Mouse (Mus musculus): ENCODE data around the gene Mef2d. TPM values are rescaled to one million over a fixed set of nuclear protein-coding genes. Genes with fewer than 3 reads are reported as not detected.

The Mef2d gene
- polyA plus RNA-seq, 1 experiment = 2.6 TPM

- Histone ChIP-seq H3K9me3 (ENCODE audit: control insufficient read depth, low read length) (no peaks in the 10 kb centered on the region), H3K36me3 (ENCODE audit: control insufficient read depth) (no peaks in the 10 kb centered on the region), H3K4me1 (ENCODE audit: control insufficient read depth) (peaks cover 4% of the 10 kb centered on the region), H3K27me3 (ENCODE audit: control insufficient read depth) (no peaks in the 10 kb centered on the region), H3K4me3 (replicated peaks) (no peak overlapping the region)
- TF ChIP-seq TAL1 (IDR thresholded peaks at IDR 0.05; ENCODE audit: low read length) (no peak), GATA1 (IDR thresholded peaks at IDR 0.05; ENCODE audit: low read length) (no peak)
Measured at GRCm38 (mm10) chr3:88132492-88132891, 9.7 kb upstream of the Mef2d start.

GRCm38 (mm10) chr3:88133187-88133771 lies 8.9 kb upstream of the Mef2d start:
- Histone ChIP-seq H3K36me3 (ENCODE audit: control insufficient read depth) (no peaks in the 10 kb centered on the region), H3K4me1 (ENCODE audit: control insufficient read depth) (peaks cover 11% of the 10 kb centered on the region), H3K4me3 (replicated peaks) (no peak overlapping the region), H3K9me3 (ENCODE audit: control insufficient read depth, low read length) (no peaks in the 10 kb centered on the region), H3K27me3 (ENCODE audit: control insufficient read depth) (no peaks in the 10 kb centered on the region)
- TF ChIP-seq TAL1 (IDR thresholded peaks at IDR 0.05; ENCODE audit: low read length) (no peak), GATA1 (IDR thresholded peaks at IDR 0.05; ENCODE audit: low read length) (no peak)

GRCm38 (mm10) chr3:88136346-88136745 lies 5.8 kb upstream of the Mef2d start:
- TF ChIP-seq TAL1 (IDR thresholded peaks at IDR 0.05; ENCODE audit: low read length) = no peak
- peaks cover 38% of the 10 kb centered on the region for H3K4me1 ChIP-seq (ENCODE audit: control insufficient read depth)
- H3K27me3 ChIP-seq (ENCODE audit: control insufficient read depth) = peaks cover 25% of the 10 kb centered on the region
- no peaks in the 10 kb centered on the region for H3K9me3 ChIP-seq (ENCODE audit: control insufficient read depth, low read length)
- no peaks in the 10 kb centered on the region for H3K36me3 ChIP-seq (ENCODE audit: control insufficient read depth)
- H3K4me3 ChIP-seq (replicated peaks) = no peak overlapping the region

GRCm38 (mm10) chr3:88136945-88137494 lies 5.2 kb upstream of the Mef2d start:
- H3K9me3 ChIP-seq (ENCODE audit: control insufficient read depth, low read length) = no peaks in the 10 kb centered on the region
- TF ChIP-seq TAL1 (IDR thresholded peaks at IDR 0.05; ENCODE audit: low read length) (no peak), GATA1 (IDR thresholded peaks at IDR 0.05; ENCODE audit: low read length) (no peak)
- no peaks in the 10 kb centered on the region for H3K36me3 ChIP-seq (ENCODE audit: control insufficient read depth)
- peaks cover 25% of the 10 kb centered on the region for H3K27me3 ChIP-seq (ENCODE audit: control insufficient read depth)
- H3K4me1 ChIP-seq (ENCODE audit: control insufficient read depth) = peaks cover 45% of the 10 kb centered on the region
- H3K4me3 ChIP-seq (replicated peaks) = no peak overlapping the region

GRCm38 (mm10) chr3:88137821-88138220 lies 4.4 kb upstream of the Mef2d start:
- Histone ChIP-seq H3K4me1 (ENCODE audit: control insufficient read depth) (peaks cover 52% of the 10 kb centered on the region), H3K36me3 (ENCODE audit: control insufficient read depth) (no peaks in the 10 kb centered on the region), H3K4me3 (replicated peaks) (peak overlapping the region; percentile 63), H3K9me3 (ENCODE audit: control insufficient read depth, low read length) (no peaks in the 10 kb centered on the region), H3K27me3 (ENCODE audit: control insufficient read depth) (peaks cover 25% of the 10 kb centered on the region)
- no peak for TF ChIP-seq TAL1 (IDR thresholded peaks at IDR 0.05; ENCODE audit: low read length)
- TF ChIP-seq GATA1 (IDR thresholded peaks at IDR 0.05; ENCODE audit: low read length) = no peak

- peaks cover 60% of the 10 kb centered on the region for H3K4me1 ChIP-seq (ENCODE audit: control insufficient read depth)
- no peaks in the 10 kb centered on the region for H3K36me3 ChIP-seq (ENCODE audit: control insufficient read depth)
Measured at GRCm38 (mm10) chr3:88138336-88139242, 3.6 kb upstream of the Mef2d start.

GRCm38 (mm10) chr3:88139243-88140177 lies 2.7 kb upstream of the Mef2d start:
- no peak for TF ChIP-seq TAL1 (IDR thresholded peaks at IDR 0.05; ENCODE audit: low read length)
- TF ChIP-seq GATA1 (IDR thresholded peaks at IDR 0.05; ENCODE audit: low read length) = no peak
- no peaks in the 10 kb centered on the region for H3K9me3 ChIP-seq (ENCODE audit: control insufficient read depth, low read length)
- peaks cover 3% of the 10 kb centered on the region for H3K36me3 ChIP-seq (ENCODE audit: control insufficient read depth)
- peak overlapping the region; percentile 63 for H3K4me3 ChIP-seq (replicated peaks)
- peaks cover 25% of the 10 kb centered on the region for H3K27me3 ChIP-seq (ENCODE audit: control insufficient read depth)
- H3K4me1 ChIP-seq (ENCODE audit: control insufficient read depth) = peaks cover 69% of the 10 kb centered on the region

More at GRCm38 (mm10) chr3:88138336-88139242, 3.6 kb upstream of the Mef2d start:
- H3K27me3 ChIP-seq (ENCODE audit: control insufficient read depth) = peaks cover 25% of the 10 kb centered on the region
- no peak for TF ChIP-seq TAL1 (IDR thresholded peaks at IDR 0.05; ENCODE audit: low read length)
- no peak for TF ChIP-seq GATA1 (IDR thresholded peaks at IDR 0.05; ENCODE audit: low read length)
- peak overlapping the region; percentile 63 for H3K4me3 ChIP-seq (replicated peaks)
- no peaks in the 10 kb centered on the region for H3K9me3 ChIP-seq (ENCODE audit: control insufficient read depth, low read length)

GRCm38 (mm10) chr3:88140178-88140902 lies 1.8 kb upstream of the Mef2d start:
- Histone ChIP-seq H3K9me3 (ENCODE audit: control insufficient read depth, low read length) (no peaks in the 10 kb centered on the region), H3K4me1 (ENCODE audit: control insufficient read depth) (peaks cover 77% of the 10 kb centered on the region), H3K27me3 (ENCODE audit: control insufficient read depth) (peaks cover 25% of the 10 kb centered on the region), H3K36me3 (ENCODE audit: control insufficient read depth) (peaks cover 10% of the 10 kb centered on the region), H3K4me3 (replicated peaks) (peak overlapping the region; percentile 84)
- no peak for TF ChIP-seq GATA1 (IDR thresholded peaks at IDR 0.05; ENCODE audit: low read length)
- TF ChIP-seq TAL1 (IDR thresholded peaks at IDR 0.05; ENCODE audit: low read length) = no peak
